Mouse (Mus musculus) liver, embryonic 16.5 days (tissue): Measurements from ENCODE around the gene Natd1. TPM values are rescaled to one million over a fixed set of nuclear protein-coding genes. Genes with fewer than 3 reads are reported as not detected.

Experiments used
- ATAC-seq: fragments of 200-750 bp; cut with Nextera tagmentation; 2 replicates; pipeline ENCODE4 v1.8.0; 2017; ENCODE audit warnings: low read depth, mild to moderate bottlenecking, moderate number of reproducible peaks, moderate library complexity
- H3K27ac ChIP-seq: fragments of 300-500 bp; sonication (generic); 2 replicates; pipeline ENCODE4 v1.5.1; 2014; ENCODE audit warnings: mild to moderate bottlenecking, low read length
- H3K27me3 ChIP-seq: fragments of 300-500 bp; sonication (generic); 2 replicates; pipeline ENCODE4 v1.6.1; 2014; ENCODE audit warnings: low read depth, low read length, mixed read lengths; ENCODE audit not compliant: control insufficient read depth, insufficient read depth
- H3K36me3 ChIP-seq: fragments of 300-500 bp; sonication (generic); 2 replicates; pipeline ENCODE4 v1.6.1; 2014; ENCODE audit warnings: mild to moderate bottlenecking; ENCODE audit not compliant: control insufficient read depth, insufficient read depth
- H3K4me1 ChIP-seq: fragments of 300-500 bp; sonication (generic); 2 replicates; pipeline ENCODE4 v1.6.1; 2014; ENCODE audit warnings: low read depth, low read length, mixed read lengths; ENCODE audit not compliant: control insufficient read depth
- H3K4me2 ChIP-seq: fragments of 300-500 bp; sonication (generic); 2 replicates; pipeline ENCODE4 v1.6.1; 2014; ENCODE audit warnings: low read depth, low read length, mixed read lengths
- H3K4me3 ChIP-seq: fragments of 300-500 bp; sonication (generic); 2 replicates; pipeline ENCODE4 v1.5.1; 2014; ENCODE audit warnings: low read depth, mild to moderate bottlenecking, low read length
- H3K9ac ChIP-seq: fragments of 300-500 bp; sonication (generic); 2 replicates; pipeline ENCODE4 v1.6.1; 2014; ENCODE audit warnings: low read depth, low read length
- H3K9me3 ChIP-seq: fragments of 300-500 bp; sonication (generic); replicated peaks from 2 replicates; pipeline ENCODE4 v1.6.1; 2016; ENCODE audit warnings: low read length; ENCODE audit not compliant: control insufficient read depth
- WGBS: fragments of 180-500 bp; shearing (Covaris S2); extraction: QIAGEN DNeasy Blood & Tissue Kit; methylation state at CpG from one replicate; pipeline ENCODE4 v1.1.7; 2014; ENCODE audit not compliant: insufficient replicate concordance; 5-methylcytosine and 5-hydroxymethylcytosine counted together
- polyA plus RNA-seq: library from polyadenylated mRNA; unstranded; fragments of >200 nt; fragmentation: Nextera tagmentation; extraction: Ambion mirVana; gene quantifications from 2 replicates; pipeline ENCODE4 v1.2.1, GENCODE M21; 2015

The Natd1 gene
- polyA plus RNA-seq, 1 experiment from 2014 or later, result 14.3 TPM

DNA sequence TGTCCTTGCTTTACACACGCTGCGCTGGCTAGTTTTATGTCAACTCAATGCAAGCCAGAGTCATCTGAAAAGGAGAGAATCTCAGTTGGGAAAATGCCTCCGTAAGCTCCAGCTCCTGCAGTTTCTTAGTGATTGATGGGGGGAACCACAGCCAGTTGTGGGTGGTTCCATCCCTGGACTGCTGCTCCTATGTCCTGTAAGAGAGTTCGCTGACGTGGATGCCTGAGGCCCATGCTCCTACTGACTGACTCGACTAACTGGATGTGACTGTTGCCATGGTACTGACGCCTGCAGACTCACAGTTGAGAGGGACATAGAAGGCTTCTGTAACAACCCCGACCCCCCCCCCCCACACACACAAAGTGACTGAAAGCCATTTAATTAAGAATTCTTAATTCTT, 46.6 kb downstream of the Natd1 start:
- 70% methylated on average over 8 of the region's 8 CpGs for WGBS
- no peak for ATAC-seq
- no peak overlapping the region for H3K4me3 ChIP-seq
- H3K36me3 ChIP-seq, result peaks cover 22% of the 10 kb centered on the region
- H3K4me2 ChIP-seq, result no peak overlapping the region
- H3K4me1 ChIP-seq, result peaks cover 3% of the 10 kb centered on the region
- no peak overlapping the region for H3K9ac ChIP-seq
- H3K27ac ChIP-seq, result no peak overlapping the region
- H3K27me3 ChIP-seq, result no peaks in the 10 kb centered on the region
- no peaks in the 10 kb centered on the region for H3K9me3 ChIP-seq

DNA sequence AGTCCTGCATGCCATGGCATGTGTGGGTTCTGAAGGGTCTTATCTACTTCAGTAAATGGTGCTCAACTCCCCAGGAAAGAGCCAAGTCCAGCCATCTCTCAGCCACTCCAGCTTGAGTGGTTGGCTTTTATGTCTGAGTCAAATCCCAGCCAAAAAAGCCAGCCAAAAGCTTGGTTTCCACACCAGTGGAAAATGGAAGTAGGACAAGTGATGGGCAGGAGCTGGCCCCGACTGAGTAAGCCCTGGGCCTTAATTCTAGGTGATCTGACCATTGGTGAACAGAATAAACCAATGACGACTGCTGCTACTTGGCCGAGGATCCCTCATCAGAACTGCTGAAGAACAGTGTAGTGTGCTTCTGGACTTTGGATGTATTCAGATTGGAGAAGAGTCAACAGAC, 47.1 kb downstream of the Natd1 start:
- H3K36me3 ChIP-seq, result peaks cover 25% of the 10 kb centered on the region

DNA sequence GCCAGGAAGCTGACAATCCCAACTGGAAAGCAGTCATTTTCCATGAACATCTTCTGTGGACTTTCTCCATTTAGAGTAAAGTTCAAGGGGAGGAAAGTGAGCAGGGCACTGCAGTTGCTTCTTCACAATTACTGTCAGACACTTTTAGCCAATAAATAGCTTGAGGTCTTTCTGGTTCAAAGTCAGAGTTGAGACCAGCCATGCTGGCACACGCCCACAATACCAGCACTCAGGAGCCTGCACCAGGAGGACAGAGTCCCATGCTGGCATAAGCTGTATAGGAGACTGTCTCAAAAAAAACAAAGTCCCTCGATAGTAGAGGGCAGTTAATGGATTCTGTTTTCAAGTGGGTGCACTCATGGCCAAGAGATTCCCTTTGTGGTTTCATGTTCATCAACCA, 48.5 kb downstream of the Natd1 start:
- 58% methylated on average over 2 of the region's 2 CpGs for WGBS
- Histone ChIP-seq H3K4me1 (peaks cover 3% of the 10 kb centered on the region), H3K36me3 (peaks cover 27% of the 10 kb centered on the region), H3K9ac (no peak overlapping the region), H3K27ac (no peak overlapping the region), H3K4me2 (no peak overlapping the region), H3K4me3 (no peak overlapping the region), H3K9me3 (no peaks in the 10 kb centered on the region), H3K27me3 (no peaks in the 10 kb centered on the region)
- ATAC-seq, result no peak

More for the DNA sequence above, 47.1 kb downstream of the Natd1 start:
- WGBS, result 74% methylated on average over 3 of the region's 3 CpGs
- H3K4me3 ChIP-seq, result no peak overlapping the region
- peaks cover 3% of the 10 kb centered on the region for H3K4me1 ChIP-seq
- no peak overlapping the region for H3K9ac ChIP-seq
- no peak for ATAC-seq
- H3K9me3 ChIP-seq, result no peaks in the 10 kb centered on the region
- no peaks in the 10 kb centered on the region for H3K27me3 ChIP-seq
- no peak overlapping the region for H3K4me2 ChIP-seq
- H3K27ac ChIP-seq, result no peak overlapping the region

DNA sequence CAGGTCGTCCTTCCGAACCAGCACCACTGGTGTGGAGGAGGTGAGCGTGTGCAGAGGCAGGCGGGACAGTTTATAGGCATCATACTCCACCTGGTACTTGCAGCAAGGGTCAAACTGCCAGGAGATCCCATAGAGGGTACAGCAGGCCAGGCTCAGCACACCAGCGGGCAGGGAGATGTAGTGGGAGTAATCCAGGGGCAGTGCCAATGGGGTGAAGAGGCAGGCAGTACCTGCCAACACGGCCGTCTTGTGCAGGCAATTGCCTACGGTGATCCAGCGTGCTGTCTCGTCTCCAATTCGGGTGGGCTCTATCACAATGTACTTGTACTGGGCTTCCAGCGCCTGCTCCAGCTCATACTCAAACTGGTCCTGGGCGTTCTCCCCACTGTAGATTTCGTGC, 49.6 kb downstream of the Natd1 start:
- no peak overlapping the region for H3K4me2 ChIP-seq
- H3K36me3 ChIP-seq, result peaks cover 27% of the 10 kb centered on the region
- no peak overlapping the region for H3K27ac ChIP-seq
- no peaks in the 10 kb centered on the region for H3K27me3 ChIP-seq
- WGBS, result 88% methylated on average over 14 of the region's 14 CpGs
- H3K9me3 ChIP-seq, result no peaks in the 10 kb centered on the region
- no peak overlapping the region for H3K9ac ChIP-seq
- H3K4me1 ChIP-seq, result peaks cover 3% of the 10 kb centered on the region
- ATAC-seq, result no peak
- no peak overlapping the region for H3K4me3 ChIP-seq

DNA sequence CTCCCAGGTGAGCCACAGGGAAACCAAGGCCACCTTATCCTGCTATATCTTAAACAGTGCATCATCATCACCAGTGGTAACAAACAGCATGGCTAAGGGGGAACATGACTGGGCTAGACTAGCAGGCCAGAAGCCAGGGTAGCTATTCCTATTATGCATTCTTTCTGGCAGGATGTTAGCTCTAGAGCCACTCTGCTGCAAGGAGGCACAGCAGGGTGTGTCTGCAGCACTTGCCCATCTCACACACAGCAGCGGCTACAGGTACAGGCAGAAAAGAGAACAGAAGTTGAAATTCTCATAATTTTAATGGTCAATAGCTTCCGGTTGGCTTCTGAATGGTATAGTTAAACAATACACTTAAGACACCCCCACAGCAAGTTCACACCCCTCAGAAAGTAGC, 50.4 kb downstream of the Natd1 start:
- peaks cover 3% of the 10 kb centered on the region for H3K4me1 ChIP-seq
- H3K27ac ChIP-seq, result no peak overlapping the region
- ATAC-seq, result no peak
- no peak overlapping the region for H3K4me3 ChIP-seq
- H3K4me2 ChIP-seq, result no peak overlapping the region
- H3K9ac ChIP-seq, result no peak overlapping the region
- H3K27me3 ChIP-seq, result no peaks in the 10 kb centered on the region
- H3K36me3 ChIP-seq, result peaks cover 27% of the 10 kb centered on the region
- H3K9me3 ChIP-seq, result no peaks in the 10 kb centered on the region
- WGBS, result 85% methylated on average over 2 of the region's 2 CpGs

DNA sequence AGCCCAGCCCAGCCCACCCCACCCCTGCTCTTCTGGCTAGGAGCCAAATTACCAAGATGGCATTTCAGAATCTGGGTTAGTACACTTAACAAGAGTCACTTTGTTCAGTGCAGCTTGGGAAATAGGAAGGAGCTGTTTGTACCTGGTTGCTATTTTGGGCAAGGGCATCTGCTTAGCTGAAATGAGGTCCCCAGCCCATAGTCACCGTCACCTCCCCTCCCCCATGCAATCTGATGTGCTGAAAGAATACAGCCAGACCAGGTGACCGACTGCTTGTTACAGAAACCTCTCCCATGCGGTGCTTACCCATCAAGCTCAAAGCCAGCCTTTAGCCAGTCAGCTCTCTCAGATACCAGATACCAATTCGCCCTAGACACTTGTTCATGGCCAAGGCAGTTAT, 51.4 kb downstream of the Natd1 start:
- Histone ChIP-seq H3K36me3 (peaks cover 29% of the 10 kb centered on the region), H3K27me3 (no peaks in the 10 kb centered on the region), H3K4me2 (no peak overlapping the region), H3K9me3 (no peaks in the 10 kb centered on the region), H3K27ac (no peak overlapping the region), H3K4me3 (no peak overlapping the region), H3K9ac (no peak overlapping the region), H3K4me1 (peaks cover 3% of the 10 kb centered on the region)
- ATAC-seq, result no peak
- 75% methylated on average over 4 of the region's 4 CpGs for WGBS

DNA sequence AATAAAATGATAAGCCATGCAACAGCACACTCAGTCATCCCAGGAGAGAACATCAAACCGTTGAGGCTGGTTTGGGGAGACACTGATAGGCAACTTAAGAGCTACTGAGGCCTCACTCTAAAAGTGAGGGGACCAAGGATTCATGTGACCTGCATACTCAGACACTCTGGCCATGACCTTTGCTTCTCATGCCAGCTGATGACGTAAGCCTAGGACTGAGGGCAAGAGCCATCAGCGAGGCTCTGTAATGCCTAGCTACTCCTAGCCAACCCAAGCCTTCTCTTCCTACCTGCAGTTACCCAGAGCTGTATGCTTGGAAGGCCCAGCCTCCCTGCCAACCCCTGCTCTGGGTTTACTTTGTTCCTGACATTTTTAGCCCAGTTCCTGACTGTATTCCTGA, 52.6 kb downstream of the Natd1 start:
- ATAC-seq, result no peak
- no peak overlapping the region for H3K27ac ChIP-seq
- H3K27me3 ChIP-seq, result no peaks in the 10 kb centered on the region
- peaks cover 29% of the 10 kb centered on the region for H3K36me3 ChIP-seq
- H3K4me2 ChIP-seq, result no peak overlapping the region
- 70% methylated on average over 3 of the region's 3 CpGs for WGBS
- no peak overlapping the region for H3K9ac ChIP-seq
- H3K4me1 ChIP-seq, result no peaks in the 10 kb centered on the region
- H3K4me3 ChIP-seq, result no peak overlapping the region
- no peaks in the 10 kb centered on the region for H3K9me3 ChIP-seq

DNA sequence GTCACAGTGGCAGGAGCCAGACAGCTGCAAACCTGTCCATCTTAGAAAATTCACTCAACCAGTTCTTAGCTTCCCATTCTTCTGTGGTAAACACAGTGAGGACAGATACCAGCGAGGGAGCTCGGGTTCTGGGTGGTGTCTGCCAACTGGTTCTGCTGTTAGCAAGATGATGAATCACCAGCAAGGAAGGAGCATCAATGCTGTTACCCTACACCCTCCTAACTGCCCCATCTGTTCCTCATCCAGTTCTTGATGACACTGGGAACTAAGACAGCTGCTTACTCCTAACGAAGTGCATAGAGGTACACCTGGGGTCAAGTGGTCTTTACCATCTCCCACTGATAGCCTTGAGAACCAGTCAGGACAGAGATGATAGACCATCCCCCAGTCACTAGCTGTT, 58.0 kb downstream of the Natd1 start:
- Histone ChIP-seq H3K4me1 (no peaks in the 10 kb centered on the region), H3K36me3 (peaks cover 23% of the 10 kb centered on the region), H3K9ac (no peak overlapping the region), H3K27ac (no peak overlapping the region), H3K4me2 (no peak overlapping the region), H3K4me3 (no peak overlapping the region), H3K27me3 (no peaks in the 10 kb centered on the region), H3K9me3 (no peaks in the 10 kb centered on the region)
- WGBS, result 64% methylated on average over 3 of the region's 3 CpGs
- no peak for ATAC-seq
